Mouse (Mus musculus): ENCODE data around the gene Tap2.

DNA sequence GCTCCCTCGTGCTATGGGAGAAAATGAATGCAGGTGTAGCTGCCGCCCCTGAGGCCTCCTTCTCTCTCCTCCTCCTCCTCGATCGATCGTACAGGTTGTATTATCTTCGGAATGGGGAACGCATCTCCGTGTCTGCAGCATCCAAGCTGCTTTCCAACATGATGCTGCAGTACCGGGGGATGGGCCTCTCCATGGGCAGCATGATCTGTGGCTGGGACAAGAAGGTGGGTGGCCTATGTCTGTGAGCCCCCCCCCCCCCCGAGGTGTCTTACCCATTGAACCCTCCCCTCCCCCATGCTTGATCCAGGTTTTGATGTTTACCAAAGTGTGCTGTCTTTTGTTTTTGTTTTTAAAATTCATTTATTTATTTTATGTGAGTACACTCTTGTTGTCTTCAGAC lies 3.3 kb upstream of the Tap2 start:
- no peak for TF ChIP-seq EP300 (optimal IDR thresholded peaks at IDR 0.05)
- TF ChIP-seq CTCF (IDR thresholded peaks at IDR 0.05; ENCODE audit: low read depth) = no peak

Data from stomach, postnatal 0 days (tissue).